Mouse (Mus musculus) hindbrain, embryonic 16.5 days (tissue): ENCODE data around the gene Sez6l. TPM values are rescaled to one million over a fixed set of nuclear protein-coding genes. Genes with fewer than 3 reads are reported as not detected.

Source experiments
- ATAC-seq: fragments of 200-750 bp; cut with Nextera tagmentation; 2 replicates; pipeline ENCODE4 v1.8.0; 2017; ENCODE audit warnings: moderate TSS enrichment, moderate library complexity
- H3K27ac ChIP-seq: fragments of 300-500 bp; sonication (generic); 2 replicates; pipeline ENCODE4 v1.5.1; 2014; ENCODE audit warnings: low read depth, mild to moderate bottlenecking, control low read depth, low read length, moderate library complexity
- H3K27me3 ChIP-seq: fragments of 300-500 bp; sonication (generic); replicated peaks from 2 replicates; pipeline ENCODE4 v1.6.1; 2014; ENCODE audit warnings: low read length; ENCODE audit not compliant: control insufficient read depth, insufficient read depth
- H3K36me3 ChIP-seq: fragments of 300-500 bp; sonication (generic); 2 replicates; pipeline ENCODE4 v1.6.1; 2014; ENCODE audit warnings: mild to moderate bottlenecking, low read length, moderate library complexity, mixed read lengths; ENCODE audit not compliant: control insufficient read depth, insufficient read depth
- H3K4me1 ChIP-seq: fragments of 300-500 bp; sonication (generic); 2 replicates; pipeline ENCODE4 v1.6.1; 2014; ENCODE audit warnings: low read depth, low read length; ENCODE audit not compliant: control insufficient read depth, insufficient read depth
- H3K4me2 ChIP-seq: fragments of 300-500 bp; sonication (generic); 2 replicates; pipeline ENCODE4 v1.6.1; 2014; ENCODE audit warnings: mild to moderate bottlenecking, low read length, control low read depth, moderate library complexity
- H3K4me3 ChIP-seq: fragments of 300-500 bp; sonication (generic); 2 replicates; pipeline ENCODE4 v1.5.1; 2014; ENCODE audit warnings: mild to moderate bottlenecking, low read length, control low read depth, moderate library complexity
- H3K9ac ChIP-seq: fragments of 300-500 bp; sonication (generic); 2 replicates; pipeline ENCODE4 v1.6.1; 2014; ENCODE audit warnings: low read depth, mild to moderate bottlenecking, control low read depth, low read length, moderate library complexity
- H3K9me3 ChIP-seq: fragments of 300-500 bp; sonication (generic); 2 replicates; pipeline ENCODE4 v1.6.1; 2014; ENCODE audit warnings: mild to moderate bottlenecking, low read length, moderate library complexity; ENCODE audit not compliant: control insufficient read depth
- WGBS: fragments of 180-500 bp; shearing (Covaris S2); extraction: QIAGEN DNeasy Blood & Tissue Kit; methylation state at CpG from one replicate; pipeline ENCODE4 v1.1.7; 2014; 5-methylcytosine and 5-hydroxymethylcytosine counted together
- polyA plus RNA-seq: library from polyadenylated mRNA; unstranded; fragments of >200 nt; fragmentation: Nextera tagmentation; extraction: Ambion mirVana; gene quantifications from 2 replicates; pipeline ENCODE4 v1.2.1, GENCODE M21; 2015

Gene Sez6l
- polyA plus RNA-seq, 1 experiment from 2014 or later = 42.8 TPM

- ATAC-seq = no peak
- Histone ChIP-seq H3K9ac (no peak overlapping the region), H3K9me3 (no peaks in the 10 kb centered on the region), H3K27me3 (no peaks in the 10 kb centered on the region), H3K4me3 (no peak overlapping the region), H3K4me2 (0 out of 2 replicates have a peak overlapping the region, but pooled peaks have one; percentile 0), H3K36me3 (no peaks in the 10 kb centered on the region), H3K27ac (peak overlapping the region; percentile 32; the same call in 1 of the 2 replicates), H3K4me1 (peaks cover 37% of the 10 kb centered on the region)
- WGBS = 11% methylated on average over 19 of the region's 19 CpGs
Measured at GRCm38 (mm10) chr5:112521703-112522527, 55.1 kb downstream of the Sez6l start.

GRCm38 (mm10) chr5:112520826-112521702, 55.9 kb downstream of the Sez6l start:
- no peak overlapping the region for H3K4me3 ChIP-seq
- H3K9ac ChIP-seq = no peak overlapping the region
- H3K27me3 ChIP-seq = no peaks in the 10 kb centered on the region
- peaks cover 30% of the 10 kb centered on the region for H3K4me1 ChIP-seq
- 3% methylated on average over 8 of the region's 8 CpGs for WGBS
- ATAC-seq = peak; percentile 21
- no peaks in the 10 kb centered on the region for H3K9me3 ChIP-seq
- no peak overlapping the region for H3K27ac ChIP-seq
- no peaks in the 10 kb centered on the region for H3K36me3 ChIP-seq
- H3K4me2 ChIP-seq = no peak overlapping the region

- Histone ChIP-seq H3K27ac (no peak overlapping the region), H3K9ac (no peak overlapping the region), H3K36me3 (no peaks in the 10 kb centered on the region), H3K9me3 (no peaks in the 10 kb centered on the region), H3K4me1 (peaks cover 32% of the 10 kb centered on the region), H3K4me3 (no peak overlapping the region), H3K4me2 (no peak overlapping the region), H3K27me3 (no peaks in the 10 kb centered on the region)
- 46% methylated on average over 2 of the region's 2 CpGs for WGBS
- ATAC-seq = no peak
Measured at GRCm38 (mm10) chr5:112518773-112519172, 58.2 kb downstream of the Sez6l start.

GRCm38 (mm10) chr5:112517454-112517853, 59.5 kb downstream of the Sez6l start:
- WGBS = 84% methylated on average over 9 of the region's 9 CpGs
- no peak for ATAC-seq
- Histone ChIP-seq H3K27me3 (no peaks in the 10 kb centered on the region), H3K9ac (no peak overlapping the region), H3K27ac (no peak overlapping the region), H3K4me3 (no peak overlapping the region), H3K4me1 (peaks cover 40% of the 10 kb centered on the region), H3K36me3 (no peaks in the 10 kb centered on the region), H3K4me2 (no peak overlapping the region), H3K9me3 (no peaks in the 10 kb centered on the region)

GRCm38 (mm10) chr5:112516527-112516926, 60.5 kb downstream of the Sez6l start:
- H3K4me1 ChIP-seq = peaks cover 32% of the 10 kb centered on the region
- no peak for ATAC-seq
- WGBS = 96% methylated on average over 3 of the region's 3 CpGs
- H3K9me3 ChIP-seq = no peaks in the 10 kb centered on the region
- H3K27me3 ChIP-seq = no peaks in the 10 kb centered on the region
- no peak overlapping the region for H3K27ac ChIP-seq
- no peak overlapping the region for H3K4me3 ChIP-seq
- H3K36me3 ChIP-seq = no peaks in the 10 kb centered on the region
- H3K4me2 ChIP-seq = no peak overlapping the region
- no peak overlapping the region for H3K9ac ChIP-seq

GRCm38 (mm10) chr5:112510351-112510750, 66.6 kb downstream of the Sez6l start:
- ATAC-seq = no peak
- 76% methylated on average over 8 of the region's 8 CpGs for WGBS
- no peak overlapping the region for H3K9ac ChIP-seq
- no peak overlapping the region for H3K4me2 ChIP-seq
- H3K27me3 ChIP-seq = no peaks in the 10 kb centered on the region
- no peaks in the 10 kb centered on the region; the same call in 1 of the 2 replicates for H3K9me3 ChIP-seq
- H3K36me3 ChIP-seq = no peaks in the 10 kb centered on the region
- no peak overlapping the region for H3K27ac ChIP-seq
- H3K4me1 ChIP-seq = peaks cover 21% of the 10 kb centered on the region
- no peak overlapping the region for H3K4me3 ChIP-seq

- no peaks in the 10 kb centered on the region for H3K27me3 ChIP-seq
- 75% methylated on average over 5 of the region's 5 CpGs for WGBS
- H3K36me3 ChIP-seq = no peaks in the 10 kb centered on the region
- H3K4me2 ChIP-seq = no peak overlapping the region
- ATAC-seq = no peak
- H3K4me1 ChIP-seq = peaks cover 21% of the 10 kb centered on the region
- H3K27ac ChIP-seq = no peak overlapping the region
- no peak overlapping the region for H3K4me3 ChIP-seq
- no peak overlapping the region for H3K9ac ChIP-seq
- H3K9me3 ChIP-seq = no peaks in the 10 kb centered on the region; the same call in 1 of the 2 replicates
Measured at GRCm38 (mm10) chr5:112509916-112510315, 67.1 kb downstream of the Sez6l start.

- WGBS = 19% methylated on average over 4 of the region's 4 CpGs
- peak; percentile 86 for ATAC-seq
- H3K4me1 ChIP-seq = peaks cover 23% of the 10 kb centered on the region
Measured at GRCm38 (mm10) chr5:112505595-112505994, 71.4 kb downstream of the Sez6l start.

GRCm38 (mm10) chr5:112501384-112501783, 75.6 kb downstream of the Sez6l start:
- Histone ChIP-seq H3K27me3 (no peaks in the 10 kb centered on the region), H3K4me2 (no peak overlapping the region), H3K4me3 (no peak overlapping the region), H3K4me1 (peaks cover 37% of the 10 kb centered on the region), H3K9ac (no peak overlapping the region), H3K36me3 (no peaks in the 10 kb centered on the region), H3K27ac (peak overlapping the region; percentile 36; the same call in 1 of the 2 replicates), H3K9me3 (no peaks in the 10 kb centered on the region; the same call in 1 of the 2 replicates)
- peak; percentile 60; the same call in 1 of the 2 replicates for ATAC-seq
- WGBS = 31% methylated on average over 2 of the region's 2 CpGs

More at GRCm38 (mm10) chr5:112505595-112505994, 71.4 kb downstream of the Sez6l start:
- H3K4me2 ChIP-seq = no peak overlapping the region
- no peaks in the 10 kb centered on the region; the same call in 1 of the 2 replicates for H3K9me3 ChIP-seq
- no peak overlapping the region for H3K4me3 ChIP-seq
- peak overlapping the region; percentile 68 for H3K27ac ChIP-seq
- no peaks in the 10 kb centered on the region for H3K36me3 ChIP-seq
- H3K9ac ChIP-seq = no peak overlapping the region
- H3K27me3 ChIP-seq = no peaks in the 10 kb centered on the region
